Mouse (Mus musculus): ENCODE measurements at regions not wholly inside any gene's neighbourhood (a gene's known extent, or its start where the extent isn't known, plus 50 kb on each side); places are given as distances from the start of the nearest gene placed in this dataset.

DNA sequence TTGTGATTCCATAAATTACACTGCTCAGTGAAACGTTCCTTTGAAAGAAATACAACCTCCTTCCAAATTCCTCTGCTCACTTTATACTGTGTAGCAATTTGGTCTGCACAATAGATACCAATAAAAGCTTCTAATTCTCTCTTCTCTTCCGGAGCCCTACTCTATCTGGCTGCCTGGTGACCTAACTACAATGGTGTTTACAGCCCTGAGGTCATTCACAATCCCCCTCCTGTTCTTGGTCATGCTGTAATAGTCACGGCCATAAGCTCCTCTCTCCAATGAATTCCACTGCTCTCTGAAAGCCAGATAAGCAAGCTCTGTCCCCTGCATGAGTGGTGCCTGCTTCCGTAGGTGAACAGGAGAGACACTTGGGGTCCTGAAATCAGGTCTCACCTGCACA lies 195.8 kb upstream of the Sox11 start:
- no peak for TF ChIP-seq CTCF (IDR thresholded peaks at IDR 0.05; ENCODE audit: low read depth, low read length)
- TF ChIP-seq GATA1 (IDR thresholded peaks at IDR 0.05; ENCODE audit: borderline replicate concordance, low read length), result no peak
- TF ChIP-seq POLR2AphosphoS5 (IDR thresholded peaks at IDR 0.05; ENCODE audit: insufficient replicate concordance, low read depth, low read length), result no peak
- TF ChIP-seq TAL1 (conservative IDR thresholded peaks at IDR 0.05; ENCODE audit: low read depth, low read length), result no peak

Data from G1E (cell line).